Mouse (Mus musculus): ENCODE measurements around the gene B3gnt9.

GRCm38 (mm10) chr8:105252680-105253537 is 2.0 kb downstream of the B3gnt9 start:
- no peak for TF ChIP-seq POLR2A (IDR thresholded peaks at IDR 0.05; ENCODE audit: control insufficient read depth, extremely low read depth, insufficient read depth, low read length, poor library complexity)
- TF ChIP-seq CTCF (IDR thresholded peaks at IDR 0.05; ENCODE audit: borderline replicate concordance, control insufficient read depth, extremely low read depth, insufficient read depth, low read length, poor library complexity), result no peak

Data from thymus, adult 2 months (tissue).